Mouse (Mus musculus) liver, embryonic 11.5 days (tissue): ENCODE results near the gene Nbl1. TPM values are rescaled to one million over a fixed set of nuclear protein-coding genes. Genes with fewer than 3 reads are reported as not detected.

ENCODE experiments used
- ATAC-seq: fragments of 200-750 bp; cut with Nextera tagmentation; replicated peaks from 2 replicates; pipeline ENCODE4 v1.8.0; 2017; ENCODE audit warnings: moderate number of reproducible peaks, mild to moderate bottlenecking, moderate TSS enrichment, moderate library complexity; ENCODE audit not compliant: low FRiP score
- DNase-seq: peaks from one replicate; pipeline ENCODE4 v3.0.0-alpha.2; 2017; ENCODE audit warnings: low spot score
- H3K27ac ChIP-seq: fragments of 300-500 bp; sonication (generic); 2 replicates; pipeline ENCODE4 v1.5.1; 2014; ENCODE audit warnings: mild to moderate bottlenecking, low read depth, low read length, control low read depth
- H3K27me3 ChIP-seq: fragments of 300-500 bp; sonication (generic); replicated peaks from 2 replicates; pipeline ENCODE4 v1.6.1; 2014; ENCODE audit warnings: low read length, mixed read lengths; ENCODE audit not compliant: control insufficient read depth, insufficient read depth
- H3K36me3 ChIP-seq: fragments of 300-500 bp; sonication (generic); 2 replicates; pipeline ENCODE4 v1.6.1; 2014; ENCODE audit warnings: mild to moderate bottlenecking, low read length, moderate library complexity, mixed read lengths; ENCODE audit not compliant: control insufficient read depth, insufficient read depth
- H3K4me1 ChIP-seq: fragments of 300-500 bp; sonication (generic); replicated peaks from 2 replicates; pipeline ENCODE4 v1.6.1; 2014; ENCODE audit warnings: low read length, mixed read lengths; ENCODE audit not compliant: control insufficient read depth, insufficient read depth
- H3K4me2 ChIP-seq: fragments of 300-500 bp; sonication (generic); 2 replicates; pipeline ENCODE4 v1.6.1; 2014; ENCODE audit warnings: mild to moderate bottlenecking, control low read depth, moderate library complexity
- H3K4me3 ChIP-seq: fragments of 300-500 bp; sonication (generic); 2 replicates; pipeline ENCODE4 v1.5.1; 2014; ENCODE audit warnings: low read depth, low read length, control low read depth
- H3K9ac ChIP-seq: fragments of 300-500 bp; sonication (generic); 2 replicates; pipeline ENCODE4 v1.6.1; 2014; ENCODE audit warnings: low read depth, low read length, control low read depth
- H3K9me3 ChIP-seq: fragments of 300-500 bp; sonication (generic); 2 replicates; pipeline ENCODE4 v1.6.1; 2016; ENCODE audit warnings: low read length, inconsistent platforms, mixed read lengths; ENCODE audit not compliant: control insufficient read depth
- WGBS: fragments of 180-500 bp; shearing (Covaris S2); extraction: QIAGEN DNeasy Blood & Tissue Kit; methylation state at CpG from one replicate; pipeline ENCODE4 v1.1.7; 2014; 5-methylcytosine and 5-hydroxymethylcytosine counted together
- polyA plus RNA-seq: library from polyadenylated mRNA; unstranded; fragments of >200 nt; fragmentation: Nextera tagmentation; extraction: Ambion mirVana; gene quantifications from 2 replicates; pipeline ENCODE4 v1.2.1, GENCODE M21; 2014

Nbl1 gene
- polyA plus RNA-seq, 1 experiment from 2014 or later = 5.0 TPM

DNA sequence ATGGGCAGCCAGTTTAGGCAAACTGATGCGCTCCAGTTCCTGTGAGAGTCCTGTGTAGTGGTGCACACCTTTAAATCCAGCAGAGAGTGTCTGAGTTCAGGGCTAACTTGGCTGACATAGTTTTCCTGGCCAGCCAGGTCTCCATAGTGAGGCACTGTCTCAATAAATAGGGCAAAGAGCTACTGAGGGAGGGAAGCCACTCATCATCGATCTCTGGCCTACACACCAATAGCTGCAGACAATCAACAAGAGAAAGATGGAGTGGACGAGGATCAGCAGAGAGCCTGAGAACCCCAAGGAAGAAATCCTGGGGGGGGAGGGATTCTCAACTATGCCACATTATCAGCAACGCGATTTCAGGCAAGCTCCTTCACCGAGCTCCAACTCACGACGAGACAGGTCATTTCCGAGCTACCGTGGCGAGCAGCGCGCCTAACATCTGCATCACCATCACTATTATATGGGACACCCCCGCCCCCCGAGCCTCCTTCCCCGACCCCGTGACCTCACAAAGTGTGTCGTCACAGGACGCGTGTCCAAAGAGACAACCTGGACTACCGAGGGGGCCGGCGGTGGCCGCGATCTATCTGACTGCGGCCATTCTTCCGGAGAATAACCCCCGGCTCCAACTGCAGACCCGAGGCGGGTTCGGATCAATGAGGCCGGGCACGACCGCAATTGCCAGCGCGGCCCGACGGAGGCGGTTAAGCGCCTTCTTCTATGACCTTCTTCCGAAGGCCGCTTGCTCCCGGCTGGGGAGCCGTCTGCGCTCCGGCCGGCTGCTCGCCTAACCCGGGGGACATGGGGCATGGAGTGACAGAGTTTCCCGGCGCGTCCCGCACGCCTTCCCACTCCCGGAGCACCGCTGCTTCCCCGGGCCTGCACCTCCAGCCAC is 37.3 kb upstream of the Nbl1 start:
- H3K4me1 ChIP-seq = peaks cover 26% of the 10 kb centered on the region

DNA sequence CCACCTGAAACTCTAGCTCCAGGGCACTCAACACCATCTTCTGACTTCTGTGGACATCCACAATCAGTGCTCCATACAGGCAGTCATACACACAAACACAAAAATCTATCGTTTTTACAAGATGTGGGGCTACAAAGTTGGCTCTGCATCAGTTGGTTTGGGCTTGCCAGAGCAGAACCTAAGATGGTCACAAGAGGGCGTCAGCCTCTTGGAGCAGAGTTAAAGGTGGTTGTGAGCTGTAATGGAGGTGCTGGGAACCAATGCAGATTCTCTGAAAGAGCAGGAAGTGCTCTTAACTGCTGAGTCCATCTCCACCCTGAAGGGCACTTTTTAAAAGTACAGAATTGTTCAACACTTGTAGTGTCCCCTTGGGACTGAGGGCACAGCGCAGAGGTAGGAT is 33.7 kb upstream of the Nbl1 start:
- H3K9me3 ChIP-seq = no peaks in the 10 kb centered on the region
- WGBS = 93% methylated on average over 3 of the region's 3 CpGs
- H3K36me3 ChIP-seq = peaks cover 5% of the 10 kb centered on the region
- H3K9ac ChIP-seq = no peak overlapping the region
- no peak for ATAC-seq
- no peak overlapping the region for H3K4me3 ChIP-seq
- DNase-seq = no peak
- H3K27ac ChIP-seq = no peak overlapping the region
- peaks cover 40% of the 10 kb centered on the region for H3K4me1 ChIP-seq
- H3K27me3 ChIP-seq = no peaks in the 10 kb centered on the region
- no peak overlapping the region for H3K4me2 ChIP-seq

More for the DNA sequence above, 37.3 kb upstream of the Nbl1 start:
- Histone ChIP-seq H3K27ac (peak overlapping the region; percentile 85), H3K27me3 (no peaks in the 10 kb centered on the region), H3K36me3 (peaks cover 5% of the 10 kb centered on the region), H3K4me3 (peak overlapping the region; percentile 98), H3K4me2 (peak overlapping the region; percentile 95), H3K9ac (peak overlapping the region; percentile 91), H3K9me3 (no peaks in the 10 kb centered on the region)
- ATAC-seq (peak; percentile 32), DNase-seq (peak; percentile 70)
- 3% methylated on average over 57 of the region's 57 CpGs for WGBS

DNA sequence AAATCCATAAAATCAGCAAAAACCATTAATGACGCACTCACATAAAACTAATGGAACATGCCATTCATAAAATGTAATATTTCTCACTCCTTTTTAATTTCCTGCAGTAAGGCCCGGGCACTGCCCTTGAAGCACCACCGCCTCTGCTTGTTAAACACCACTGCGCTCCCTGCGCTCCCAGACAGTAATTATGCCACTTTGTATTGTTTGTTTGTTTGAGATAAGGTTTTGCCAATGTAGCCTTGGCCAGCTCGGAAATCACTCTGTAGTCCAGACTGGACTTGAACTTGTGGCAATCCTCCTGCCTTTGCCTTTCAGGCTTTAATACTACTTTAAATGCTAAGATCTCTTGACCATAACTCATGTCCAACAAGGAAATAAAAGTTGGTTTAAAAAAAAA is 32.1 kb upstream of the Nbl1 start:
- 77% methylated on average over 6 of the region's 6 CpGs for WGBS
- no peak for DNase-seq
- peaks cover 55% of the 10 kb centered on the region for H3K4me1 ChIP-seq

DNA sequence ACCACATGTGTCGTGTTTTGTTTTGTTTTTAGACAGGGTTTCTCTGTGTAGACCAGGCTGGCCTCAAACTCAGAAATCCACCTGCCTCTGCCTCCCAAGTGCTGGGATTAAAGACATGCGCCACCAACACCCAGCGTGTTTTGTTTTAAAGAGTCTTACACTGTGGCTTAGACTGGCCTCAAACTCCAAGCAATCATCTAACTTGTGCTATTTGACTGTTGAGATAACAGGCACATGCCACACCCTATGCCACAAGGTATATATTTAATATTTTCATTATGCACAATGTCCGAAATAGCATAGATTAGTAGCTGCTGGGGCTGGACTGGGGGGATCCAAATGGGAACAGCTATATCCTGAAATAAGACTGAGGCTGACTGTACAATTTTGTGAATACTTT is 29.8 kb upstream of the Nbl1 start:
- H3K9me3 ChIP-seq = no peaks in the 10 kb centered on the region
- WGBS = 61% methylated on average over 4 of the region's 4 CpGs
- no peak for DNase-seq
- H3K36me3 ChIP-seq = peaks cover 5% of the 10 kb centered on the region
- peak; percentile 63; the same call in 1 of the 2 replicates for ATAC-seq
- H3K4me3 ChIP-seq = no peak overlapping the region
- no peaks in the 10 kb centered on the region for H3K27me3 ChIP-seq
- peaks cover 57% of the 10 kb centered on the region for H3K4me1 ChIP-seq
- H3K27ac ChIP-seq = peak overlapping the region; percentile 43; the same call in 1 of the 2 replicates
- no peak overlapping the region for H3K9ac ChIP-seq
- H3K4me2 ChIP-seq = peak overlapping the region; percentile 41

More for the DNA sequence above, 32.1 kb upstream of the Nbl1 start:
- no peak overlapping the region for H3K27ac ChIP-seq
- no peaks in the 10 kb centered on the region for H3K27me3 ChIP-seq
- peaks cover 5% of the 10 kb centered on the region for H3K36me3 ChIP-seq
- no peak overlapping the region for H3K4me2 ChIP-seq
- no peak for ATAC-seq
- no peaks in the 10 kb centered on the region for H3K9me3 ChIP-seq
- no peak overlapping the region for H3K9ac ChIP-seq
- H3K4me3 ChIP-seq = no peak overlapping the region

DNA sequence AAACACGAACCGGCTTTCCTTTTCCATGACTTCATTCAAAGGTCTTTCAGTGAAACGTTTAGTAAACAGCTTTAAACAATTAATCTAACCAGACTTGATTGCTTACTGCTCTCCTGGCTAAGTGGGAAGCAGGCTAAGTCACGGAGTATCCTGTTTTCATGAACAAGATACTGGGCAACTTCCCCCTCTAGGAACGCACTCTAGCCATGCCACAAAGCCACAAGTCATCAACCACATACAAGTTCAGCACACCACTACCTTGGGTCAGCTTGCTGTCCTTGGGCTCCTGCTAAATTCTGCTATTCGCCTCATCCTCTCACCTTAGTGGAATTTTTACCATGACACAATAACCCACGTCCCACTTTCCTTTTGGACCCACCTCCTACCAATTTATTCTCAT is 28.2 kb upstream of the Nbl1 start:
- Histone ChIP-seq H3K4me3 (no peak overlapping the region), H3K4me1 (peaks cover 72% of the 10 kb centered on the region), H3K27me3 (no peaks in the 10 kb centered on the region), H3K36me3 (no peaks in the 10 kb centered on the region), H3K27ac (no peak overlapping the region), H3K9ac (no peak overlapping the region), H3K4me2 (no peak overlapping the region), H3K9me3 (no peaks in the 10 kb centered on the region)
- no peak for ATAC-seq
- DNase-seq = no peak
- 54% methylated on average over 7 of the region's 7 CpGs for WGBS

DNA sequence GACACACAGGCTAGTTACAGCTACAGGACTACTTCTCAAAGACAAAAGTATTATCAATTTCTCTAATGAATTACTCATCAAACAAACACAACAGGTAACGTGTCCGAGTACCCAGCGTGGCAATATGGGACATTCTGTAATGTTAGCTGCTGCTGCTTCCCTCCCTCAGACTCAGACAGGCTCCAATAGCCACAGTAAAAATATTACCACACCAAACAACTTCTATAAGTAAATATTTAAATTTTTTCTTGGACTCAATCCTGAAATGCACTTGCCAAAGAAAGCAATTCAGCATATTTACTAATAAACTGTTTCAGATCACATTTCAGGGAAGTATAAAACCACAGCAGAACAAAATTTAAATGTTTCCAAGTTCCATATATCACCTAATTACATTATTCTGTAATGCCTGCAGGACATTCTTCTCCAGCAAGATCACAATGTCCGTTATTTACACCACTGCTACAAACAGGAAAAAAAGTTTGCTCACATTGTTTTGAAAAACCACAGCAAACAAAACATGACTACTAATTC is 27.6 kb upstream of the Nbl1 start:
- H3K27ac ChIP-seq = no peak overlapping the region
- no peak overlapping the region for H3K9ac ChIP-seq
- H3K4me1 ChIP-seq = peaks cover 75% of the 10 kb centered on the region
- H3K9me3 ChIP-seq = no peaks in the 10 kb centered on the region
- no peaks in the 10 kb centered on the region for H3K27me3 ChIP-seq
- no peaks in the 10 kb centered on the region for H3K36me3 ChIP-seq
- no peak overlapping the region for H3K4me2 ChIP-seq
- DNase-seq (no peak), ATAC-seq (no peak)
- H3K4me3 ChIP-seq = no peak overlapping the region
- 75% methylated on average over 4 of the region's 4 CpGs for WGBS

DNA sequence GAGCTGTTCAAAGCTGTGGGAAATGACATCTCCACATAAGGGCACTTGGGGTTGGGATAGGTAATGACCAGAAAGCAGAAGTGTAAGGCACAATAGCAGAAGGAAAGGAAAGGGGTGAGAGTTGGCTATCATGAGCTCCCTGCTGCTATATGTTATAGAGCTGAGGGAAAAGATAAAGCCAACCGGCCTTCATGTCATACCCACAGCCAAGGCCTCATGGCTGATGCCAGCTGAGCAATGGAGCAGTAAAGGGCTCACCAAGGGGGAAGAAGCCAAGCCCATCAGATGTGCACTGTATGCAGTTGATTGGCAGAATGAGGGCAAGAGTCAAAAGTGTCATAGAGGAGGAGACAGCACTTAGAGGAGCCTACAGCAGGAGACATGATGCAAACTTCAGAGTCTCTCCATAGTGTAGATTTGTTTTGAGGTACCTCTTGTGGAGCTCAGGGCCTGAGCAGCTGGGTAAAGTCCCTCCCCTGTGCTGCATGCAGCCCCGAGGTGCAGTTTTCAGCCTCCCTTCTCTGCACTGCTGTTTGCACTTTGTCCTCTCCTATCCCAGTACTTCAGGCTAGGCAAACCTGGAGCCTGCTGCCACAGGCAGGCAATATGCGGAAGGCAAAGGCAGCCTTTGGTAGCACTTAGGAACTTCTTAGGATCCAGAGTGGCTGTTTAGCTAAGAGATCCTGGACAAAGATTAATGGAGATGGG is 23.7 kb upstream of the Nbl1 start:
- Histone ChIP-seq H3K9me3 (no peaks in the 10 kb centered on the region), H3K36me3 (no peaks in the 10 kb centered on the region), H3K4me3 (no peak overlapping the region), H3K4me2 (peak overlapping the region; percentile 26), H3K4me1 (peaks cover 70% of the 10 kb centered on the region), H3K9ac (0 out of 2 replicates have a peak overlapping the region, but pooled peaks have one; percentile 8), H3K27me3 (no peaks in the 10 kb centered on the region), H3K27ac (peak overlapping the region; percentile 78)
- DNase-seq (no peak), ATAC-seq (peak; percentile 90)
- 52% methylated on average over 3 of the region's 3 CpGs for WGBS

DNA sequence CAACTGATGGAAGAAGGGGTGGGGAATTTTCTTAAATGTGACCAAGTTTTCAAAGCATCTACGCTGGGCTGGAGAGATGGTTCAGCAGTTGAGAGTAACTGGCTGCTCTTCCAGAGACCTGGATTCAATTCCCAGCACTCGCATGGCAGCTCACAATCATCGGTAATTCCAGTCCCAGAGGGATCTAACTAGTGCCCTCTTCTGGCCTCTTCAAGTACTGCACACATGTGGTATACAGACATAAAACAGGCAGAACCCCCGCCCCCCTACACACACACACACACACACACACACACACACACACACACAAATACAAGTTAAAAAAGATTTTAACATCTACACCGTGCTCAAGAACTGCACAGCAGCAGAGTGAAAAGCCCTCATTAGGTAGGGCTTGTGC is 22.9 kb upstream of the Nbl1 start:
- ATAC-seq (no peak), DNase-seq (no peak)
- H3K9ac ChIP-seq = no peak overlapping the region
- H3K9me3 ChIP-seq = no peaks in the 10 kb centered on the region
- no peak overlapping the region for H3K4me3 ChIP-seq
- WGBS = 86% methylated on average over 5 of the region's 5 CpGs
- no peaks in the 10 kb centered on the region for H3K27me3 ChIP-seq
- no peak overlapping the region; the same call in 1 of the 2 replicates for H3K27ac ChIP-seq
- no peaks in the 10 kb centered on the region for H3K36me3 ChIP-seq
- peaks cover 70% of the 10 kb centered on the region for H3K4me1 ChIP-seq
- no peak overlapping the region for H3K4me2 ChIP-seq
